Mouse (Mus musculus) neural tube, embryonic 11.5 days (tissue): ENCODE results near the gene Galnt15. TPM values are rescaled to one million over a fixed set of nuclear protein-coding genes. Genes with fewer than 3 reads are reported as not detected.
"Not testable (repeated sequence)": the region's sequence is repeated elsewhere in the genome, so short reads cannot be mapped to it uniquely, and the experiment has no call there.

ENCODE experiments used
- ATAC-seq: fragments of 200-750 bp; cut with Nextera tagmentation; 2 replicates; pipeline ENCODE4 v1.8.0; 2017; ENCODE audit warnings: moderate number of reproducible peaks, mild to moderate bottlenecking, moderate TSS enrichment, moderate library complexity; ENCODE audit not compliant: insufficient read depth, low FRiP score, low TSS enrichment
- DNase-seq: peaks from one replicate; pipeline ENCODE4 v3.0.0-alpha.2; 2015; ENCODE audit warnings: low spot score
- H3K27ac ChIP-seq: fragments of 300-500 bp; sonication (generic); 2 replicates; pipeline ENCODE4 v1.5.1; 2014; ENCODE audit warnings: low read depth, mild to moderate bottlenecking, low read length
- H3K27me3 ChIP-seq: fragments of 300-500 bp; sonication (generic); 2 replicates; pipeline ENCODE4 v1.6.1; 2014; ENCODE audit warnings: mild to moderate bottlenecking, low read length, mixed read lengths; ENCODE audit not compliant: control insufficient read depth, insufficient read depth
- H3K36me3 ChIP-seq: fragments of 300-500 bp; sonication (generic); 2 replicates; pipeline ENCODE4 v1.6.1; 2014; ENCODE audit warnings: mild to moderate bottlenecking, low read length, moderate library complexity, mixed read lengths; ENCODE audit not compliant: control insufficient read depth, insufficient read depth
- H3K4me1 ChIP-seq: fragments of 300-500 bp; sonication (generic); 2 replicates; pipeline ENCODE4 v1.6.1; 2014; ENCODE audit warnings: low read length, mixed read lengths; ENCODE audit not compliant: control insufficient read depth, insufficient read depth
- H3K4me2 ChIP-seq: fragments of 300-500 bp; sonication (generic); 2 replicates; pipeline ENCODE4 v1.6.1; 2014; ENCODE audit warnings: low read depth, mild to moderate bottlenecking, moderate library complexity
- H3K4me3 ChIP-seq: fragments of 300-500 bp; sonication (generic); 2 replicates; pipeline ENCODE4 v1.5.1; 2014; ENCODE audit warnings: low read depth, low read length
- H3K9ac ChIP-seq: fragments of 300-500 bp; sonication (generic); 2 replicates; pipeline ENCODE4 v1.6.1; 2014; ENCODE audit warnings: mild to moderate bottlenecking, low read length
- H3K9me3 ChIP-seq: fragments of 300-500 bp; sonication (generic); 2 replicates; pipeline ENCODE4 v1.6.1; 2016; ENCODE audit warnings: low read length; ENCODE audit not compliant: control insufficient read depth
- WGBS: fragments of 180-500 bp; shearing (Covaris S2); extraction: QIAGEN DNeasy Blood & Tissue Kit; methylation state at CpG from one replicate; pipeline ENCODE4 v1.1.7; 2014; 5-methylcytosine and 5-hydroxymethylcytosine counted together
- polyA plus RNA-seq: library from polyadenylated mRNA; unstranded; fragments of >200 nt; fragmentation: Nextera tagmentation; extraction: Ambion mirVana; gene quantifications from 2 replicates; pipeline ENCODE4 v1.2.1, GENCODE M21; 2014

Galnt15 gene
- polyA plus RNA-seq, 1 experiment from 2014 or later = 0.11 TPM

DNA sequence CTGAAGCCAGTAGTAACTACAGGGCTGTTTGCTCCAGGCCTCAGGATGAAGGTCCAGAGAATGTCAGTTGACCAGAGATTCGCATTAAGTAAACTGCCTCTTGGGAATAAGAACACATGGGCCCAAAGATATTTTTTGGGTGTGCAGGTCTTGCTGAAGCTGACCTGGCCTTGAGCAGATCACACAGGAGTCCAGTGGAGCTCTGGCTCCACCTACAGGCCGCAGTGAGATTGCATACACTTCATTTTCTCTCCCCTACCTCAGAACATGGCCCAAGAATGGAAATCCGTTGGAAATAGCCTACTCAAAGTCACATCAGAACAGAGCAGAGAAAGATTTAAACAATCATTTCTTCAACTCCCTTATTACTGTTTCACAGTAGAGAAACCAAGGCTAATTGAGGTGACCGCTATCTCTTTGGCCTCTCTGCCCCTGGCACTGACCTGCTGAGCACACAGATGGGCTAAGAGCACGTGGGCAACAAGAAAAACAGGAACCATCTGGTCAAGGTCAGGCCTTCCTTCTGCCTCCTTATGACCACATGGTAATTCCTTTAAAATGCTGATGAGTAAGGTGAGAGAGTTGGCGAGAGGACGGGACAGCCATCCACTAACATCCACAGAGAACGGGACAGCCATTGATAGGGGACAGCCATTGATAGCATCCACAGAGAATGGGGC is 48.2 kb downstream of the Galnt15 start:
- Histone ChIP-seq H3K36me3 (peaks cover 2% of the 10 kb centered on the region), H3K4me2 (no peak overlapping the region), H3K27ac (no peak overlapping the region), H3K9me3 (no peaks in the 10 kb centered on the region), H3K4me3 (no peak overlapping the region), H3K27me3 (no peaks in the 10 kb centered on the region), H3K4me1 (no peaks in the 10 kb centered on the region), H3K9ac (no peak overlapping the region)
- ATAC-seq (no peak), DNase-seq (peak; percentile 80)
- 41% methylated on average over 8 of the region's 8 CpGs for WGBS

DNA sequence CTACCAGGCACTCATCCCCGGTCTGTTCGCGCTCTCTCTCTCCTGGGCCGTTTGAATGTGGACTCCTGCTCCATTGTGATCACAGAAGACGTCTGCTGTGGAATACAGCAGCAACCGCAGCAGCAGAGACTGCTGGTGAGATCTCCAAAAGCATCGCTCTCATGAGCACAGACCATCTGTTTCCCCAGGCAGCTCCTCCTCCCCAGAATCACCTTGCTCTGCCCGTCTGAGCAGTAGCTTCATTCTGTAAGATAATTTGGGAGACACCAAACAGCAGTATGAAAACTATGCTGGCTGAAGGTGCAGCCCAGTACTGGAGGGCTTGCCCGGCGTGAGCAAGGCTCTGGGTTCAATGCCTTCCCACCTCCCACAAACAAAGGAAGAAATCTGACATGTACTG is 52.2 kb downstream of the Galnt15 start:
- H3K4me1 ChIP-seq = 0 out of 2 replicates have a peak, but pooled peaks cover under 1% of the 10 kb centered on the region
- DNase-seq (no peak), ATAC-seq (no peak)
- H3K9me3 ChIP-seq = no peaks in the 10 kb centered on the region
- no peak overlapping the region for H3K9ac ChIP-seq
- H3K27ac ChIP-seq = no peak overlapping the region
- H3K4me2 ChIP-seq = no peak overlapping the region
- H3K36me3 ChIP-seq = peaks cover 5% of the 10 kb centered on the region
- 86% methylated on average over 10 of the region's 10 CpGs for WGBS
- H3K27me3 ChIP-seq = no peaks in the 10 kb centered on the region
- H3K4me3 ChIP-seq = no peak overlapping the region

DNA sequence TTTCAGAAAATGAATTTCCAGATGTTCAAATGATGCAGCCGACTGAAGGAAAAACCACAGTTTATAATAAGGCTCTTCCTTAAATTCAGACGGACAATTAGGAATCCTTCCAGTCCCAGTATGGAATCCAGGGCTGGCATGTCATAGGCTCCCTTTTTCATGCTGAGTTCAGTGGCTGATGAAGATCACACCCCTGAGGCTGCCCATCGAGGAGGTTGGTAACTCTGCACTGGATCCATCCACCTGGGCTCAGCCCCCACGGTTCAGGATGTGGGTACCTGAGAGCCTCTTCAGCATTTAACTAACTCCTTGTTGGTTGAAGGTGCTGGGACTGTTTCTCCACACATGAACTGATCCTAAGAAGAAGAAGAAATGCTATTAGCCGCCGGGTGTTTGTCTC is 54.1 kb downstream of the Galnt15 start:
- 93% methylated on average over 6 of the region's 6 CpGs for WGBS
- Histone ChIP-seq H3K27me3 (no peaks in the 10 kb centered on the region), H3K9ac (no peak overlapping the region), H3K27ac (no peak overlapping the region), H3K4me3 (no peak overlapping the region), H3K4me1 (0 out of 2 replicates have a peak, but pooled peaks cover 6% of the 10 kb centered on the region), H3K36me3 (peaks cover 5% of the 10 kb centered on the region), H3K4me2 (no peak overlapping the region), H3K9me3 (no peaks in the 10 kb centered on the region)
- ATAC-seq (no peak), DNase-seq (no peak)

DNA sequence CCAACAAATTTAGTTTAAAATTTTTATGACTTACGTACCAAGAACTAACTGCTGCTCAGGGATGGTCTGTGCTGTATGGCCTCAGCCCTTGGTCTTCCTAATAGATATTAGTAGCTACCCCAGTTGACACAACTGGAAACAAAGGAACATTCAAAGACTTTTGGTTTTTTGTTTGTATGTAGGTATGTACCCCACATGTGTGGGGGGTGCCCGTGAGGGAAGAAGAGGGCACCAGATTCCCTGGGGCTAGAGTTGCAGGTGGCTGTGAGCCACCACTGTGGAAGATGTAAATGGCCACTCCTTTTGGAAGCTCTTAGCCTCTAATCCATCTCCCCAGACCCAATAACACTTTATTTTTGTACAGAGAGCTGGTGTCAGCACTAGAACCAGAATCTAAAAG is 54.7 kb downstream of the Galnt15 start:
- no peak overlapping the region for H3K9ac ChIP-seq
- H3K36me3 ChIP-seq = peaks cover 5% of the 10 kb centered on the region
- no peak overlapping the region for H3K27ac ChIP-seq
- DNase-seq (no peak), ATAC-seq (no peak)
- no peaks in the 10 kb centered on the region for H3K9me3 ChIP-seq
- no peak overlapping the region for H3K4me3 ChIP-seq
- 97% methylated on average over 2 of the region's 2 CpGs for WGBS
- no peak overlapping the region for H3K4me2 ChIP-seq
- no peaks in the 10 kb centered on the region for H3K27me3 ChIP-seq
- H3K4me1 ChIP-seq = 0 out of 2 replicates have a peak, but pooled peaks cover 6% of the 10 kb centered on the region

DNA sequence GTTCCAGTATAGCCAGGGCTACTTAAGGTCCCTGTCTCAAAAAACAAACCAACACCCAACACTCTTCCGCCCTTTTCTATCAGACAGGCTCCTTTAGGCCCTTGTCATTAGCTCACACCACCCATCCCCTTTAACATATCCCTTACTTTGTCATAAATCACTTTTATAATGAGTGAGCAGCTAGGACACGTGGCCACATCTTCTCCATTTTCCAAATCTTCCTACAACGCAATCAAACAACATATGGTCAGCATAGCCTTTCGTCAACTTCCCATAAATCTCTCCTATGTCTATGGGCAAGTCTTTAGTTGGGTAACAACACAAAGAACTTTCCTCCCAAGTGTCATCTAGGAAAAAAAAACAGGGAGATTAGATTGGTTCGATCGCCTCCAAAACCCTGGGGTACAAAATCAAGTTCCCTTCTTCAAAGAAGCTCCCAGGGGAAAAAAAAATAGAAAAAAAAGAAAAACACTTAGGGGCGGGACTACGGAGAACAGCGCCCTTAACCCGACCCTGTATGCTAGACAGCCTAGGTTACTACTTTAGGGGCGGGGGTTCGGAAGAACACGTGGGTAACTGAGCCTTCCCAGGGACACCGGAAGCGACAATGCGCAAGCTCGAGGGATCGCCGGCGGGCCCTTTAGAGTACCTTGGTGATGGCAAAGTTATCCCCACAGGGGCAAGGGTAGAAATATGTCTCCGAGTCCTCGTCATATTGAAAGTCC is 56.1 kb downstream of the Galnt15 start, which contains the start of gene Oxnad1:
Gene Oxnad1 (plus strand): TSS at position 614 of the 725 bp plus-strand sequence.
- no peak for DNase-seq
- Histone ChIP-seq H3K9ac (peak within 1 kb of the TSS; percentile 56), H3K27ac (peak within 1 kb of the TSS; percentile 36; the same call in 1 of the 2 replicates), H3K4me2 (peak within 1 kb of the TSS; percentile 63), H3K4me1 (0 out of 2 replicates have a peak, but pooled peaks cover 6% of the 10 kb centered on the region), H3K36me3 (peaks cover 5% of the 10 kb centered on the region), H3K4me3 (peak within 1 kb of the TSS; percentile 43), H3K9me3 (no peaks in the 10 kb centered on the region), H3K27me3 (no peaks in the 10 kb centered on the region)
- peak; percentile 96 for ATAC-seq
- WGBS = 2% methylated on average over 22 of the region's 22 CpGs

DNA sequence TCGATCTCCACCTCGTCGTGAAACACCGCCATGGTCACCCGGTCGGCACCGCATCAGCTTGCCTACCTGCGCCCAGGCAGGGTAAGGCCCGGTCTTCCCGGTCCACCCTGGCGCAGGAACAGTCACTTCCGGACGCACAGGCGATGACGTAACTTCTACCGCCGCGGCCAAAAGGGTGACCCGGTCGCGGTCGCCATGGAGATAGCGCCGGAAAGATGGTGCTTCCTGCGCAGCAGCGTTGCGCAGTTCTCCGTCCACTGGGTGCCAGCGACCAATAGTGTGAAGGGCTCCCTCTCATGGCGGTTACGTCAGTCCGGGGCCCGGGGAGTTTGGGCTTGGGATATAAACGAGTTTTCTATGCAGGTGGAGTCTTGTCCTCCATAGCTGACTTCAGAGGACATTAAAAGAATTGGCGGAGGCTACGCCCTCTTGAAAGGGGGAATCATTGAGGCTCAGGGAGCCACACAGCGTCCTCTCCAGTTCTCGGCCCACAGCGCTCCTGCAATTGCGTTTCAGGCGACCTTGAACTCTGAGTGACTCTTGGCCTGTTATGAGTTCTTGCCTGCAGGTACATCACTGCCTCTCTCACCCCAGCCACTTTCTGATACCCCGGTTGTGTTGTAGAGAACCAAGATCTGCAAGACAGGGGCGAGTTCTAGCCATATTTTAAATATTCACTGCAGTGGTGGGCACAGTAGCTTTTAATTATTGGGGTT is 56.9 kb downstream of the Galnt15 start, which contains the start of gene Dph3:
Gene Dph3 (minus strand): TSS at position 244 of the 716 bp plus-strand sequence.
- H3K36me3 ChIP-seq = peaks cover 5% of the 10 kb centered on the region
- peak; percentile 98 for DNase-seq
- ATAC-seq = peak; percentile 99
- H3K4me2 ChIP-seq = peak within 1 kb of the TSS; percentile 63
- H3K9ac ChIP-seq = peak within 1 kb of the TSS; percentile 56
- H3K4me3 ChIP-seq = peak within 1 kb of the TSS; percentile 43
- H3K4me1 ChIP-seq = 0 out of 2 replicates have a peak, but pooled peaks cover 6% of the 10 kb centered on the region
- H3K27me3 ChIP-seq = no peaks in the 10 kb centered on the region
- no peaks in the 10 kb centered on the region for H3K9me3 ChIP-seq
- peak within 1 kb of the TSS; percentile 36; the same call in 1 of the 2 replicates for H3K27ac ChIP-seq
- WGBS = under 1% methylated on average over 43 of the region's 43 CpGs

DNA sequence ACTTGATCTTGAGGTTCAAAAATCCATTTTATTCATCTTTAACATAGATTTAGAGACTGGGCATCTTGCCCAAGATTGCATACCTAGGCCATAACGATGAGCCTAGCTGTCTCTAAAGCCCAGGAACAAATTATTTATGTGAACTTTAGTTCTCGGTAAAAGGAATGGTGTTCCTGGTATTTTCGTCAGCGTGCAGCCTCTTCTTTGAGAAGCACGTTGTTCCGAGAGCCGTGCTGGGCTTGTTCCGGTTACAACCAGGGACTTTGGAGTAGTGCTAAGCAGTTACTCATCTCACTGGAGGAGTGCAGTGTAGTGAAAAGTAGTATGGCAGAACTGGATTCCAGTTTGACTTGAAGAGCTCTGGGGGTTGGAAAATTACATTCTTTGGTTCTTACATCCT is 57.4 kb downstream of the Galnt15 start:
- H3K27ac ChIP-seq = no peak overlapping the region

DNA sequence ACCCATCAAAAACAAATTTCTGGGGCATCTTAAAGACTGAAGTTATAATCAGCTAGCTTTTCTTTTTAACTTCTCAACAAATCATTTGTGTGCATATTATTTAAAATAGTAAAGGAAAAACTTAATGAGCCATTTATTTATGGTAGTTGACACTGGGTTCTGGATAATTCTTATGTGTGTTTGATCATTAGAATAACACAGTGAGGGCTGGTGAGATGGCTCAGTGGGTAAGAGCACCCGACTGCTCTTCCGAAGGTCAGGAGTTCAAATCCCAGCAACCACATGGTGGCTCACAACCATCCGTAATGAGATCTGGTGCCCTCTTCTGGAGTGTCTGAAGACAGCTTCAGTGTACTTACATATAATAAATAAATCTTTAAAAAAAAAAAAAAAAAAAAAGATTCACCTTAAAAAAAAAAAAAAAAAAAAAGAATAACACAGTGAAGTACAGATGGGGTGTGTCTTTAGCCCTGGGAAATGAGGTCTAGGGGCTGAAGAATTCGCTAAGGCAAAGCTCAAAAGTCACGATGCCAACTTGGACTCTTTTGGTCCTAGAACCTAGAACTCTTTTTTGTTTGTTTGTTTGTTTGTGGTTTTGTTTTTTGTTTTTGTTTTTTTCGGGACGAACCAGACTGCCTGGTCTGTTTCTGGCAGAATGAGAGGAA is 58.9 kb downstream of the Galnt15 start:
- DNase-seq, ATAC-seq, H3K27ac ChIP-seq, H3K4me2 ChIP-seq, H3K9me3 ChIP-seq, H3K4me1 ChIP-seq, H3K4me3 ChIP-seq, H3K9ac ChIP-seq, H3K36me3 ChIP-seq, H3K27me3 ChIP-seq: not testable (repeated sequence)
- WGBS = 95% methylated on average over 7 of the region's 7 CpGs

More for the DNA sequence above, 57.4 kb downstream of the Galnt15 start:
- Histone ChIP-seq H3K36me3 (peaks cover 5% of the 10 kb centered on the region), H3K27me3 (no peaks in the 10 kb centered on the region), H3K4me3 (peak overlapping the region; percentile 43), H3K9ac (peak overlapping the region; percentile 56), H3K4me1 (0 out of 2 replicates have a peak, but pooled peaks cover 6% of the 10 kb centered on the region), H3K9me3 (no peaks in the 10 kb centered on the region), H3K4me2 (peak overlapping the region; percentile 47)
- no peak for DNase-seq
- WGBS = 25% methylated on average over 8 of the region's 8 CpGs
- no peak for ATAC-seq
